Mouse (Mus musculus): ENCODE data around the gene Psmb9.

GRCm38 (mm10) chr17:34202760-34203442, 15.3 kb upstream of the Psmb9 start:
- TF ChIP-seq POLR2A (IDR thresholded peaks at IDR 0.05; ENCODE audit: borderline replicate concordance, low read depth, low read length) (no peak), CTCF (IDR thresholded peaks at IDR 0.05; ENCODE audit: low read depth, low read length) (no peak)

Data from bone marrow macrophage, adult 2 months (primary cell).